Mouse (Mus musculus) hindbrain, embryonic 10.5 days (tissue): ENCODE results near the gene Batf2. TPM values are rescaled to one million over a fixed set of nuclear protein-coding genes. Genes with fewer than 3 reads are reported as not detected.

Source experiments
- DNase-seq: peaks from one replicate; pipeline ENCODE4 v3.0.0-alpha.2; 2017; ENCODE audit warnings: low spot score
- H3K27ac ChIP-seq: fragments of 300-500 bp; sonication (generic); 2 replicates; pipeline ENCODE4 v1.5.1; 2016; ENCODE audit warnings: mild to moderate bottlenecking, moderate library complexity
- H3K27me3 ChIP-seq: fragments of 300-500 bp; sonication (generic); 2 replicates; pipeline ENCODE4 v1.6.1; 2016; ENCODE audit warnings: mild to moderate bottlenecking; ENCODE audit not compliant: poor library complexity, insufficient read depth, severe bottlenecking
- H3K36me3 ChIP-seq: fragments of 300-500 bp; sonication (generic); 2 replicates; pipeline ENCODE4 v1.6.1; 2016; ENCODE audit warnings: mild to moderate bottlenecking, moderate library complexity
- H3K4me1 ChIP-seq: fragments of 300-500 bp; sonication (generic); replicated peaks from 2 replicates; pipeline ENCODE4 v1.6.1; 2016; ENCODE audit warnings: mild to moderate bottlenecking
- H3K4me3 ChIP-seq: fragments of 300-500 bp; sonication (generic); 2 replicates; pipeline ENCODE4 v1.5.1; 2016; ENCODE audit warnings: mild to moderate bottlenecking, moderate library complexity
- H3K9me3 ChIP-seq: fragments of 300-500 bp; sonication (generic); 2 replicates; pipeline ENCODE4 v1.6.1; 2016; ENCODE audit warnings: mild to moderate bottlenecking, moderate library complexity
- WGBS: fragments of 180-500 bp; shearing (Covaris S2); methylation state at CpG from one replicate; pipeline ENCODE4 v1.1.7; 2016; 5-methylcytosine and 5-hydroxymethylcytosine counted together
- polyA plus RNA-seq: library from polyadenylated mRNA; unstranded; fragments of >200 nt; fragmentation: Nextera tagmentation; extraction: Ambion mirVana; gene quantifications from 2 replicates; pipeline ENCODE4 v1.2.1, GENCODE M21; 2016

The Batf2 gene
- 0.09 TPM in 1 of 2 replicates, not detected in the other for polyA plus RNA-seq

GRCm38 (mm10) chr19:6140678-6141393, at the start of gene Batf2:
TSS of gene Batf2 (plus strand) at chr19:6140983.
- Histone ChIP-seq H3K4me1 (peaks cover 22% of the 10 kb centered on the region), H3K27me3 (no peaks in the 10 kb centered on the region), H3K9me3 (no peaks in the 10 kb centered on the region), H3K36me3 (peaks cover 29% of the 10 kb centered on the region), H3K27ac (peak within 1 kb of the TSS; percentile 97), H3K4me3 (peak within 1 kb of the TSS; percentile 74)
- under 1% methylated on average over 68 of the region's 68 CpGs for WGBS
- peak; percentile 97 for DNase-seq

GRCm38 (mm10) chr19:6094119-6094518, 46.7 kb upstream of the Batf2 start, which contains the start of gene AC131692.1:
TSS of gene AC131692.1 (plus strand) at chr19:6094419.
- no peak within 1 kb of the TSS for H3K27ac ChIP-seq
- H3K27me3 ChIP-seq: no peaks in the 10 kb centered on the region
- H3K36me3 ChIP-seq: peaks cover 95% of the 10 kb centered on the region
- H3K9me3 ChIP-seq: no peaks in the 10 kb centered on the region
- no peak for DNase-seq
- WGBS: 91% methylated on average over 7 of the region's 7 CpGs
- H3K4me1 ChIP-seq: no peaks in the 10 kb centered on the region
- H3K4me3 ChIP-seq: no peak within 1 kb of the TSS

- Histone ChIP-seq H3K27ac (no peak overlapping the region), H3K27me3 (no peaks in the 10 kb centered on the region), H3K4me3 (no peak overlapping the region), H3K36me3 (peaks cover 65% of the 10 kb centered on the region), H3K4me1 (no peaks in the 10 kb centered on the region), H3K9me3 (no peaks in the 10 kb centered on the region)
- no peak for DNase-seq
- 87% methylated on average over 3 of the region's 3 CpGs for WGBS
These were observed 42.9 kb upstream of the Batf2 start for GRCm38 (mm10) chr19:6097847-6098246.

- no peak for DNase-seq
- H3K36me3 ChIP-seq: peaks cover 35% of the 10 kb centered on the region
- no peak overlapping the region for H3K27ac ChIP-seq
- no peaks in the 10 kb centered on the region for H3K4me1 ChIP-seq
- 65% methylated on average over 6 of the region's 6 CpGs for WGBS
- no peak overlapping the region for H3K4me3 ChIP-seq
- no peaks in the 10 kb centered on the region for H3K27me3 ChIP-seq
- H3K9me3 ChIP-seq: no peaks in the 10 kb centered on the region
These were observed 39.6 kb upstream of the Batf2 start for GRCm38 (mm10) chr19:6101186-6101585.

- Histone ChIP-seq H3K27ac (no peak overlapping the region), H3K27me3 (no peaks in the 10 kb centered on the region), H3K4me1 (no peaks in the 10 kb centered on the region; the same call in 1 of the 2 replicates), H3K36me3 (peaks cover 26% of the 10 kb centered on the region), H3K4me3 (no peak overlapping the region), H3K9me3 (no peaks in the 10 kb centered on the region)
- WGBS: 82% methylated on average over 6 of the region's 6 CpGs
- no peak for DNase-seq
These were observed 38.5 kb upstream of the Batf2 start for GRCm38 (mm10) chr19:6102169-6102853.

GRCm38 (mm10) chr19:6104476-6104875, 36.3 kb upstream of the Batf2 start:
- H3K9me3 ChIP-seq: no peaks in the 10 kb centered on the region
- no peak overlapping the region for H3K27ac ChIP-seq
- H3K4me1 ChIP-seq: no peaks in the 10 kb centered on the region; the same call in 1 of the 2 replicates
- 89% methylated on average over 4 of the region's 4 CpGs for WGBS
- H3K27me3 ChIP-seq: no peaks in the 10 kb centered on the region
- peaks cover 6% of the 10 kb centered on the region for H3K36me3 ChIP-seq
- H3K4me3 ChIP-seq: no peak overlapping the region
- no peak for DNase-seq

- H3K36me3 ChIP-seq: 0 out of 2 replicates have a peak, but pooled peaks cover 5% of the 10 kb centered on the region
- no peaks in the 10 kb centered on the region for H3K9me3 ChIP-seq
- H3K4me1 ChIP-seq: no peaks in the 10 kb centered on the region; the same call in 1 of the 2 replicates
- H3K27me3 ChIP-seq: no peaks in the 10 kb centered on the region
- WGBS: 85% methylated on average over 7 of the region's 7 CpGs
- H3K27ac ChIP-seq: 0 out of 2 replicates have a peak within 1 kb of the TSS, but pooled peaks have one; percentile 5
- H3K4me3 ChIP-seq: no peak within 1 kb of the TSS
- no peak for DNase-seq
These were observed 35.2 kb upstream of the Batf2 start, which contains the start of gene Naaladl1 for GRCm38 (mm10) chr19:6105586-6105985. TSS of gene Naaladl1 (plus strand) at chr19:6105782.

GRCm38 (mm10) chr19:6113116-6113515, 27.7 kb upstream of the Batf2 start:
- H3K36me3 ChIP-seq: peaks cover 56% of the 10 kb centered on the region
- no peak overlapping the region for H3K27ac ChIP-seq
- DNase-seq: no peak
- H3K9me3 ChIP-seq: no peaks in the 10 kb centered on the region
- H3K27me3 ChIP-seq: no peaks in the 10 kb centered on the region
- peaks cover 18% of the 10 kb centered on the region for H3K4me1 ChIP-seq
- WGBS: 61% methylated on average over 6 of the region's 6 CpGs
- no peak overlapping the region for H3K4me3 ChIP-seq

GRCm38 (mm10) chr19:6116113-6116850, 24.5 kb upstream of the Batf2 start:
- Histone ChIP-seq H3K27ac (no peak overlapping the region), H3K36me3 (peaks cover 51% of the 10 kb centered on the region), H3K4me3 (peak overlapping the region; percentile 83), H3K4me1 (peaks cover 38% of the 10 kb centered on the region), H3K9me3 (no peaks in the 10 kb centered on the region), H3K27me3 (no peaks in the 10 kb centered on the region)
- no peak for DNase-seq
- WGBS: 93% methylated on average over 15 of the region's 15 CpGs

- Histone ChIP-seq H3K9me3 (no peaks in the 10 kb centered on the region), H3K36me3 (peaks cover 43% of the 10 kb centered on the region), H3K4me3 (peak overlapping the region; percentile 83), H3K4me1 (peaks cover 46% of the 10 kb centered on the region), H3K27me3 (no peaks in the 10 kb centered on the region), H3K27ac (peak overlapping the region; percentile 97)
- DNase-seq: no peak
- WGBS: 6% methylated on average over 32 of the region's 32 CpGs
These were observed 23.3 kb upstream of the Batf2 start for GRCm38 (mm10) chr19:6117346-6117985.

GRCm38 (mm10) chr19:6117986-6118676, 22.7 kb upstream of the Batf2 start, which contains the start of gene Sac3d1:
TSS of gene Sac3d1 (minus strand) at chr19:6118650.
- peaks cover 37% of the 10 kb centered on the region for H3K36me3 ChIP-seq
- H3K9me3 ChIP-seq: no peaks in the 10 kb centered on the region
- no peaks in the 10 kb centered on the region for H3K27me3 ChIP-seq
- DNase-seq: peak; percentile 92
- peak within 1 kb of the TSS; percentile 83 for H3K4me3 ChIP-seq
- H3K27ac ChIP-seq: peak within 1 kb of the TSS; percentile 97
- WGBS: under 1% methylated on average over 77 of the region's 77 CpGs
- peaks cover 46% of the 10 kb centered on the region for H3K4me1 ChIP-seq
